Mouse (Mus musculus): ENCODE measurements around the gene Carmil1.

- TF ChIP-seq POLR2A (IDR thresholded peaks at IDR 0.05; ENCODE audit: insufficient read depth, low read depth, low read length) (no peak), CTCF (IDR thresholded peaks at IDR 0.05) (no peak), EP300 (IDR thresholded peaks at IDR 0.05; ENCODE audit: insufficient read depth, low read depth, low read length) (no peak)
Measured at GRCm38 (mm10) chr13:24241201-24241600, 39.4 kb downstream of the Carmil1 start.
